Mouse (Mus musculus) granulocyte monocyte progenitor cell, adult 5-6 weeks (primary cell): ENCODE measurements around the gene Cd163l1. TPM values are rescaled to one million over a fixed set of nuclear protein-coding genes. Genes with fewer than 3 reads are reported as not detected.
A peak's percentile ranks its signal among the peaks of the same experiment; 100 is the strongest.

Source experiments
- ATAC-seq: replicated peaks from 2 replicates; pipeline ENCODE4 v1.8.0; 2016; ENCODE audit warnings: mild to moderate bottlenecking, moderate TSS enrichment, inconsistent platforms; ENCODE audit not compliant: poor library complexity, severe bottlenecking
- total RNA-seq, 2 experiments: library from RNA; stranded (forward) in 1 of 2; stranded (reverse) in 1 of 2; fragments of 200-712, 200-1000 nt in 1 of 2; fragments of >200 nt in 1 of 2; fragmentation: Nextera tagmentation in 1 of 2; gene quantifications; 2 replicates each; pipeline ENCODE4 v1.2.3; 2014 to 2017

Cd163l1 gene
- total RNA-seq (2014; fragmentation: Nextera tagmentation) (not detected in 2 replicates), total RNA-seq (2017) (not detected in 2 replicates)

GRCm38 (mm10) chr7:140217967-140218366 lies at the start of gene Cd163l1:
Cd163l1 (plus strand) TSS chr7:140218267.
- ATAC-seq = no peak

GRCm38 (mm10) chr7:140169386-140169785 lies 48.7 kb upstream of the Cd163l1 start:
- no peak for ATAC-seq

GRCm38 (mm10) chr7:140170863-140171262 lies 47.2 kb upstream of the Cd163l1 start:
- no peak for ATAC-seq

- no peak for ATAC-seq
Measured at GRCm38 (mm10) chr7:140172936-140173335, 45.1 kb upstream of the Cd163l1 start, which contains the start of gene Olfr523. Olfr523 (plus strand) TSS chr7:140173217.

GRCm38 (mm10) chr7:140179176-140179575 lies 38.9 kb upstream of the Cd163l1 start:
- ATAC-seq = no peak

GRCm38 (mm10) chr7:140180692-140181091 lies 37.4 kb upstream of the Cd163l1 start:
- no peak for ATAC-seq

- ATAC-seq = no peak
Measured at GRCm38 (mm10) chr7:140184206-140184605, 33.9 kb upstream of the Cd163l1 start.

GRCm38 (mm10) chr7:140186646-140187620 lies 31.1 kb upstream of the Cd163l1 start:
- no peak for ATAC-seq

- ATAC-seq = no peak
Measured at GRCm38 (mm10) chr7:140187721-140188390, 30.2 kb upstream of the Cd163l1 start.

GRCm38 (mm10) chr7:140188391-140189328 lies 29.4 kb upstream of the Cd163l1 start:
- ATAC-seq = peak; percentile 40; the same call in 1 of the 2 replicates

GRCm38 (mm10) chr7:140190435-140190834 lies 27.6 kb upstream of the Cd163l1 start:
- no peak for ATAC-seq

- ATAC-seq = no peak
Measured at GRCm38 (mm10) chr7:140192445-140192844, 25.6 kb upstream of the Cd163l1 start.

GRCm38 (mm10) chr7:140192851-140193250 lies 25.2 kb upstream of the Cd163l1 start:
- no peak for ATAC-seq

- ATAC-seq = no peak
Measured at GRCm38 (mm10) chr7:140194031-140194430, 24.0 kb upstream of the Cd163l1 start.

- no peak for ATAC-seq
Measured at GRCm38 (mm10) chr7:140196002-140196401, 22.1 kb upstream of the Cd163l1 start.

- no peak for ATAC-seq
Measured at GRCm38 (mm10) chr7:140201090-140201489, 17.0 kb upstream of the Cd163l1 start.

GRCm38 (mm10) chr7:140205864-140206263 lies 12.2 kb upstream of the Cd163l1 start, which contains the start of gene Olfr524:
Olfr524 (minus strand) TSS chr7:140205964.
- no peak for ATAC-seq

- ATAC-seq = 0 out of 2 replicates have a peak, but pooled peaks have one; percentile 17
Measured at GRCm38 (mm10) chr7:140206904-140207303, 11.2 kb upstream of the Cd163l1 start.

- ATAC-seq = no peak
Measured at GRCm38 (mm10) chr7:140208153-140208552, 9.9 kb upstream of the Cd163l1 start.

- ATAC-seq = no peak
Measured at GRCm38 (mm10) chr7:140208677-140209076, 9.4 kb upstream of the Cd163l1 start.
